9 mouse cellular contexts compared by ENCODE assay signal in genomic region chr19:47988456-47988855, GRCm38 (mm10). TPM values are rescaled to one million over a fixed set of nuclear protein-coding genes. Genes with fewer than 3 reads are reported as not detected.
A peak's percentile ranks its signal among the peaks of the same experiment; 100 is the strongest.
DNase-seq lines count a peak whose midpoint lies in the region; ATAC-seq and TF ChIP-seq lines count a peak whose summit lies in the region.
"Had no signal": no experiment of that assay in that cellular context is flagged by ENCODE, and none has a peak within 500 bp of the region (broad histone marks: within the 10 kb centered on the region; RNA-seq: fewer than 3 reads in every experiment).

No protein-coding gene starts in this region.

- no peaks in the 10 kb centered on the region for H3K9me3 ChIP-seq in stomach, postnatal 0 days (ENCODE audit: control insufficient read depth, low read length)

- H3K4me2 ChIP-seq in stomach, postnatal 0 days (replicated peaks; ENCODE audit: low read depth): no peak overlapping the region

- no peak for DNase-seq in gastrocnemius, adult 2 months
- DNase-seq in gastrocnemius, postnatal 14 days: no peak
- peak; percentile 36 for DNase-seq in 416B (ENCODE audit: low read depth)
- peak; percentile 82 for DNase-seq in brain, embryonic 14.5 days (ENCODE audit: low read depth)
- DNase-seq in hindlimb bud, embryonic 11.5 days (ENCODE audit: extremely low spot score, low read depth, low spot score): peak; percentile 31
- DNase-seq in lung, postnatal 14 days: peak; percentile 23
- DNase-seq in stomach, postnatal 0 days (ENCODE audit: low spot score): peak; percentile 18

- no peak overlapping the region for H3K27ac ChIP-seq in gastrocnemius, adult 2 months
- no peak overlapping the region for H3K27ac ChIP-seq in stomach, postnatal 0 days (replicated peaks)

- no peaks in the 10 kb centered on the region for H3K36me3 ChIP-seq in stomach, postnatal 0 days (ENCODE audit: control insufficient read depth, insufficient read depth, low read length)

- ATAC-seq in stomach, postnatal 0 days (ENCODE audit: low FRiP score, low TSS enrichment): no peak
- ATAC-seq in erythroblast, adult 5-6 weeks (replicated peaks; ENCODE audit: low FRiP score, poor library complexity, severe bottlenecking): no peak

- TF ChIP-seq CTCF in gastrocnemius, adult 2 months (IDR thresholded peaks at IDR 0.05): peak; percentile 49
- peak; percentile 67; the same call in 1 of the 2 replicates for TF ChIP-seq CTCF in brain, embryonic 14.5 days (IDR thresholded peaks at IDR 0.05; ENCODE audit: borderline replicate concordance, extremely low read depth, insufficient read depth, insufficient read length)
- peak; percentile 76 for TF ChIP-seq CTCF in stomach, postnatal 0 days (IDR thresholded peaks at IDR 0.05; ENCODE audit: low read depth)

- no peak overlapping the region for H3K9ac ChIP-seq in stomach, postnatal 0 days (ENCODE audit: low read length)

- TF ChIP-seq POLR2A in brain, embryonic 14.5 days (IDR thresholded peaks at IDR 0.05; ENCODE audit: borderline replicate concordance, extremely low read depth, insufficient read depth, insufficient read length, poor library complexity, severe bottlenecking): no peak

- H3K27me3 ChIP-seq in stomach, postnatal 0 days (ENCODE audit: control insufficient read depth, insufficient read depth, low read length): no peaks in the 10 kb centered on the region

- WGBS in stomach, postnatal 0 days: 26% methylated on average over 16 of the region's 16 CpGs

- H3K4me1 ChIP-seq in stomach, postnatal 0 days (replicated peaks; ENCODE audit: control insufficient read depth, insufficient read depth): no peaks in the 10 kb centered on the region

- intact Hi-C loops in gastrocnemius, adult 2 months (cut with DNase I): no loop called here
- intact Hi-C loops in gastrocnemius, postnatal 14 days (cut with DNase I; ENCODE audit: low total_unique reads): no loop called here

- TF ChIP-seq EP300 in stomach, postnatal 0 days (optimal IDR thresholded peaks at IDR 0.05): no peak

- H3K4me3 ChIP-seq in gastrocnemius, adult 2 months: no peak overlapping the region
- no peak overlapping the region for H3K4me3 ChIP-seq in stomach, postnatal 0 days (ENCODE audit: low read depth, low read length)

RNA-seq across cellular contexts. Expression of gene Cfap58, which starts 51.0 kb away (rescaled TPM):
- total RNA-seq in gastrocnemius, adult 2 months (2021): not detected
- not detected for total RNA-seq in gastrocnemius, postnatal 14 days (2021)
- polyA plus RNA-seq in brain, embryonic 14.5 days (2012; rRNA removed): 0.15 and 0.62 TPM in 2 replicates
- not detected in 2 replicates for polyA plus RNA-seq in stomach, postnatal 0 days (2015; fragmentation: Nextera tagmentation; extraction: Ambion mirVana)
- not detected in 2 replicates for total RNA-seq in erythroblast, adult 5-6 weeks (2015; ENCODE audit: low replicate concordance)
- total RNA-seq in erythroblast, adult 5-6 weeks (2017; ENCODE audit: low replicate concordance): not detected in 2 replicates
- polyA plus RNA-seq: stomach, embryonic 14.5 days had no signal

Comparison
In these comparisons a context has a peak if more than half of its experiments do, and no peak if none do; other contexts are left out.
1. DNase-seq: peak in 416B (single experiment), brain, embryonic 14.5 days (single experiment), hindlimb bud, embryonic 11.5 days (single experiment), lung, postnatal 14 days (single experiment) and stomach, postnatal 0 days (single experiment); none in gastrocnemius, adult 2 months (single experiment) and gastrocnemius, postnatal 14 days (single experiment).
2. Peak in every context shown above with its lines, with median percentiles within 50 percentile points of each other: CTCF ChIP-seq.